Mouse (Mus musculus) MEL (cell line): ENCODE measurements around the gene Alg10b. TPM values are rescaled to one million over a fixed set of nuclear protein-coding genes. Genes with fewer than 3 reads are reported as not detected.

Experiments used
- DNase-seq: peaks from one replicate; pipeline ENCODE4 v3.0.0; 2011; ENCODE audit warnings: low read depth, low spot score
- H3K27ac ChIP-seq: 2 replicates; pipeline ENCODE4 v1.5.1; 2012; ENCODE audit warnings: low read depth, mild to moderate bottlenecking, control low read depth, low read length, moderate library complexity; ENCODE audit not compliant: control insufficient read depth
- H3K27me3 ChIP-seq, 2 experiments: fragments of 150-350 bp in 1 of 2; sonication (generic) in 1 of 2; 2 replicates each; pipeline ENCODE4 v1.6.1; 2012; ENCODE audit warnings: low read length in 2 of 2, mild to moderate bottlenecking in 2 of 2, improper control_type of control experiment in 1 of 2, moderate library complexity in 1 of 2; ENCODE audit not compliant: insufficient read depth in 2 of 2, control insufficient read depth in 1 of 2
- H3K36me3 ChIP-seq, 2 experiments: 2 replicates each; pipeline ENCODE4 v1.6.1; 2012 to 2014; ENCODE audit warnings: low read length in 2 of 2, improper control_type of control experiment in 1 of 2, inconsistent platforms in 1 of 2, mild to moderate bottlenecking in 1 of 2; ENCODE audit not compliant: insufficient read depth in 2 of 2, control insufficient read depth in 1 of 2
- H3K4me1 ChIP-seq, 2 experiments: fragments of 150-350 bp in 1 of 2; sonication (generic) in 1 of 2; 2 replicates each; pipeline ENCODE4 v1.6.1; 2012; ENCODE audit warnings: low read length in 2 of 2, improper control_type of control experiment in 1 of 2, mild to moderate bottlenecking in 1 of 2; ENCODE audit not compliant: insufficient read depth in 2 of 2, control insufficient read depth in 1 of 2
- H3K4me3 ChIP-seq, 2 experiments: fragments of 150-350 bp in 1 of 2; sonication (generic) in 1 of 2; 2 replicates each; pipeline ENCODE4 v1.5.1; 2012; ENCODE audit warnings: low read depth in 2 of 2, low read length in 2 of 2, mild to moderate bottlenecking in 2 of 2, moderate library complexity in 2 of 2, control low read depth in 1 of 2, improper control_type of control experiment in 1 of 2; ENCODE audit not compliant: control insufficient read depth in 1 of 2, insufficient read depth in 1 of 2
- H3K79me2 ChIP-seq: 2 replicates; pipeline ENCODE4 v1.6.1; 2012; ENCODE audit warnings: mild to moderate bottlenecking, low read length, moderate library complexity; ENCODE audit not compliant: control insufficient read depth, poor library complexity, insufficient read depth
- H3K9ac ChIP-seq: 2 replicates; pipeline ENCODE4 v1.6.1; 2012; ENCODE audit warnings: low read depth, mild to moderate bottlenecking, control low read depth, low read length, moderate library complexity; ENCODE audit not compliant: control insufficient read depth, poor library complexity, severe bottlenecking
- H3K9me3 ChIP-seq: fragments of 150-350 bp; sonication (generic); replicated peaks from 2 replicates; pipeline ENCODE4 v1.6.1; 2012; ENCODE audit warnings: mild to moderate bottlenecking, low read length, improper control_type of control experiment, moderate library complexity; ENCODE audit not compliant: insufficient read depth
- CHD1 ChIP-seq: IDR thresholded peaks from 2 replicates; pipeline ENCODE4 v1.6.1; 2012; ENCODE audit warnings: low read depth, mild to moderate bottlenecking, inconsistent platforms, low read length, improper control_type of control experiment
- CTCF ChIP-seq, 3 experiments: IDR thresholded peaks in 2 of 3; conservative IDR thresholded peaks in 1 of 3; 2 replicates each; pipeline ENCODE4 v1.5.1; 2011 to 2012; ENCODE audit warnings: low read length in 3 of 3, low read depth in 2 of 3, mild to moderate bottlenecking in 2 of 3, improper control_type of control experiment in 1 of 3, inconsistent platforms in 1 of 3, mixed read lengths in 1 of 3, moderate library complexity in 1 of 3; ENCODE audit not compliant: control insufficient read depth in 1 of 3, insufficient read depth in 1 of 3, poor library complexity in 1 of 3, severe bottlenecking in 1 of 3
- E2F4 ChIP-seq: IDR thresholded peaks from 2 replicates; pipeline ENCODE4 v1.6.1; 2011; ENCODE audit warnings: low read depth, low read length, improper control_type of control experiment, borderline replicate concordance
- ELF1 ChIP-seq: IDR thresholded peaks from 2 replicates; pipeline ENCODE4 v1.6.1; 2014; ENCODE audit warnings: low read depth, mild to moderate bottlenecking, inconsistent platforms, low read length, improper control_type of control experiment, moderate library complexity
- GATA1 ChIP-seq: IDR thresholded peaks from 2 replicates; pipeline ENCODE4 v1.6.1; 2011; ENCODE audit warnings: low read depth, low read length, improper control_type of control experiment
- HCFC1 ChIP-seq: IDR thresholded peaks from 2 replicates; pipeline ENCODE4 v1.6.1; 2012; ENCODE audit warnings: low read depth, mild to moderate bottlenecking, inconsistent platforms, low read length, improper control_type of control experiment, moderate library complexity
- JUND ChIP-seq: IDR thresholded peaks from 2 replicates; pipeline ENCODE4 v1.6.1; 2011; ENCODE audit warnings: low read depth, mild to moderate bottlenecking, improper control_type of control experiment, low read length
- KAT2A ChIP-seq: conservative IDR thresholded peaks from 2 replicates; pipeline ENCODE4 v1.6.1; 2012; ENCODE audit warnings: low read depth, low read length, improper control_type of control experiment, inconsistent platforms
- MAFK ChIP-seq: IDR thresholded peaks from 2 replicates; pipeline ENCODE4 v1.6.1; 2011; ENCODE audit warnings: low read depth, mild to moderate bottlenecking, low read length, improper control_type of control experiment, borderline replicate concordance
- MAZ ChIP-seq: IDR thresholded peaks from 2 replicates; pipeline ENCODE4 v1.6.1; 2012; ENCODE audit warnings: low read depth, mild to moderate bottlenecking, inconsistent platforms, low read length, improper control_type of control experiment
- MYB ChIP-seq: IDR thresholded peaks from 2 replicates; pipeline ENCODE4 v1.6.1; 2011; ENCODE audit warnings: mild to moderate bottlenecking, low read depth, low read length, improper control_type of control experiment
- NELFE ChIP-seq: IDR thresholded peaks from 2 replicates; pipeline ENCODE4 v1.6.1; 2011; ENCODE audit warnings: low read depth, low read length, improper control_type of control experiment
- NRF1 ChIP-seq: IDR thresholded peaks from 2 replicates; pipeline ENCODE4 v1.6.1; 2014; ENCODE audit warnings: low read depth, mild to moderate bottlenecking, inconsistent platforms, low read length, improper control_type of control experiment, moderate library complexity; ENCODE audit not compliant: poor library complexity, insufficient read depth, severe bottlenecking
- POLR2AphosphoS2 ChIP-seq: IDR thresholded peaks from 2 replicates; pipeline ENCODE4 v1.6.1; 2011; ENCODE audit warnings: low read length, improper control_type of control experiment
- POLR2AphosphoS5 ChIP-seq: IDR thresholded peaks from 2 replicates; pipeline ENCODE4 v1.6.1; 2012; ENCODE audit warnings: low read depth, borderline replicate concordance, mild to moderate bottlenecking, inconsistent platforms, low read length, moderate library complexity, mixed read lengths
- RAD21 ChIP-seq: IDR thresholded peaks from 2 replicates; pipeline ENCODE4 v1.6.1; 2011; ENCODE audit warnings: mild to moderate bottlenecking, low read depth, low read length, improper control_type of control experiment
- SMC3 ChIP-seq: IDR thresholded peaks from 2 replicates; pipeline ENCODE4 v1.6.1; 2011; ENCODE audit warnings: low read depth, low read length, improper control_type of control experiment
- USF1 ChIP-seq: IDR thresholded peaks from 2 replicates; pipeline ENCODE4 v1.6.1; 2014; ENCODE audit warnings: low read depth, mild to moderate bottlenecking, inconsistent platforms, low read length, improper control_type of control experiment, moderate library complexity
- ZC3H11A ChIP-seq: IDR thresholded peaks from 2 replicates; pipeline ENCODE4 v1.6.1; 2012; ENCODE audit warnings: low read depth, mild to moderate bottlenecking, inconsistent platforms, low read length, improper control_type of control experiment
- ZKSCAN1 ChIP-seq: IDR thresholded peaks from 2 replicates; pipeline ENCODE4 v1.6.1; 2012; ENCODE audit warnings: low read depth, mild to moderate bottlenecking, inconsistent platforms, low read length, improper control_type of control experiment, moderate library complexity
- ZMIZ1 ChIP-seq: IDR thresholded peaks from 2 replicates; pipeline ENCODE4 v1.6.1; 2012; ENCODE audit warnings: low read depth, mild to moderate bottlenecking, inconsistent platforms, low read length, improper control_type of control experiment, moderate library complexity
- ZNF384 ChIP-seq: IDR thresholded peaks from 2 replicates; pipeline ENCODE4 v1.6.1; 2012; ENCODE audit warnings: low read depth, mild to moderate bottlenecking, inconsistent platforms, low read length, improper control_type of control experiment
- polyA plus RNA-seq, 2 experiments: library from polyadenylated mRNA; stranded (reverse) in 1 of 2; unstranded in 1 of 2; fragments of >175 nt in 1 of 2; fragments of >200 nt in 1 of 2; gene quantifications; 2 replicates each; pipeline versions ENCODE4 v1.2.1 to v1.2.4; 2012; ENCODE audit warnings: low replicate concordance in 2 of 2, low read depth in 1 of 2; ENCODE audit not compliant: insufficient read length in 2 of 2, insufficient read depth in 1 of 2, missing spikeins in 1 of 2
- total RNA-seq: library from RNA; depleted of rRNA; stranded (reverse); fragments of 300-350 nt; gene quantifications from 2 replicates; pipeline ENCODE4 v1.2.3, GENCODE M21; 2012

The Alg10b gene
- total and polyA plus RNA-seq, 3 experiments: 19.6 to 52.2 (median 25.6) TPM

DNA sequence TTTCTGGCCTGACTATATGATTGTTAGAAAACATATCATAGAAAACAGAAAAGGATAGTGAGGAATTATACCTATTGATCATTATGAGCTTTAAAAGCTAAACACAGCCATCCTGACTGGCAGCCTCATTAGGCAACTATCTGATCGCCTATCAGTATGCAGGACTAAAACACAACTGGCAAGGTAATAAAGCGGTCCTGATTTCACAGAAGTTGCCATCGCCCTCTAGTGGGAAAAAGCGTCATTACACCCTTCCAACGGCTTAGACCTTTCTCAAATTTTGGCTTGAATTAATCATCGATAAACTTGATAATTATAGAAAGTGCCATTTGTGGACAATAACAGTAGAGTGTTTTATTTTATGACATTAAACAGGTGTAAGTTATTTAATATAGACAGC, 9.2 kb upstream of the Alg10b start:
- no peaks in the 10 kb centered on the region for H3K27me3 ChIP-seq
- no peaks in the 10 kb centered on the region; a peak in 1 of 4 replicates for H3K36me3 ChIP-seq
- H3K9me3 ChIP-seq: no peaks in the 10 kb centered on the region
- DNase-seq: peak; percentile 66
- H3K4me1 ChIP-seq: no peaks in the 10 kb centered on the region
- H3K79me2 ChIP-seq: no peaks in the 10 kb centered on the region
- TF ChIP-seq POLR2AphosphoS2 (no peak), ZC3H11A (peak; percentile 41; the same call in 1 of the 2 replicates), RAD21 (peak; percentile 69), GATA1 (peak; percentile 43; the same call in 1 of the 2 replicates), CTCF (IDR thresholded peaks at IDR 0.05 in 2 of 3, conservative IDR thresholded peaks at IDR 0.05 in 1 of 3; ENCODE audit: control insufficient read depth in 1 of 3, insufficient read depth in 1 of 3, low read depth in 2 of 3, low read length in 3 of 3, poor library complexity in 1 of 3, severe bottlenecking in 1 of 3) (peak; percentile 60 to 80 (median 76)), SMC3 (peak; percentile 79)
- H3K9ac ChIP-seq: no peak overlapping the region
- no peak overlapping the region for H3K27ac ChIP-seq
- no peak overlapping the region for H3K4me3 ChIP-seq

DNA sequence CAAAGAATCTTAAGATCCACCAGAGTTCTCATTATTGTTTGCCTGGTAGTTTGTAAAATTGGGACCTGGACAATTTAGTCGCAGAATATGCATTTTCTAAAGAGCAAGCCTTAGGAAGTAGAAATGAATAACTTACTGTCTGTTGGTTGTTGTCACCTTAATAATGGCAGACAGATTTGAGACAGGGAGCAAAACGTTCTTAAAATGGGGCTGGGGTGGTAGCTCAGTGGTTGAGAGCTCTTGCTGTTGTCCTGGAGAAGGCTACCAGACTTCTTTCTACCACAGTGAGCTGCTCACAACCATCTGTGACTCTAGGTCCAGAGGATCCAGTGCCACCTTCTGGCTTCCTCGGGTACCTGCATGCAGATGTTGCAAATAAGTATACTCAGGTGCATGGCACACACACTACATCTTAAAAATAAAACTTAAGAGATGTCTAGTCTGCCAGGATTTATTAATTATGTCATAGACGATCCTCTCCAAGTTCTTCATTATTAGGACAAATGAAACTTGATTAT, 1.0 kb downstream of the Alg10b start:
- Histone ChIP-seq H3K9ac (peak overlapping the region; percentile 75), H3K4me1 (peaks cover 0 to 8% of the 10 kb centered on the region in 2 experiments; a peak in 1 of 4 replicates), H3K9me3 (no peaks in the 10 kb centered on the region), H3K27me3 (no peaks in the 10 kb centered on the region), H3K4me3 (peak overlapping the region; percentile 83 to 96), H3K36me3 (peaks cover 8 to 13% of the 10 kb centered on the region in 2 experiments; a peak in 3 of 4 replicates), H3K27ac (no peak overlapping the region), H3K79me2 (peaks cover 17% of the 10 kb centered on the region)
- DNase-seq: peak; percentile 85
- TF ChIP-seq MAZ (no peak), POLR2AphosphoS5 (no peak), MYB (no peak), RAD21 (peak; percentile 4), ZNF384 (no peak), ZMIZ1 (no peak), POLR2AphosphoS2 (no peak), CTCF (IDR thresholded peaks at IDR 0.05 in 2 of 3, conservative IDR thresholded peaks at IDR 0.05 in 1 of 3; ENCODE audit: control insufficient read depth in 1 of 3, insufficient read depth in 1 of 3, low read depth in 2 of 3, low read length in 3 of 3, poor library complexity in 1 of 3, severe bottlenecking in 1 of 3) (peak; percentile 50 to 67 (median 56)), ZC3H11A (no peak), NELFE (no peak), MAFK (no peak), CHD1 (no peak), SMC3 (peak; percentile 40)
- TF ChIP-seq, all 39 proteins: peak for 3

DNA sequence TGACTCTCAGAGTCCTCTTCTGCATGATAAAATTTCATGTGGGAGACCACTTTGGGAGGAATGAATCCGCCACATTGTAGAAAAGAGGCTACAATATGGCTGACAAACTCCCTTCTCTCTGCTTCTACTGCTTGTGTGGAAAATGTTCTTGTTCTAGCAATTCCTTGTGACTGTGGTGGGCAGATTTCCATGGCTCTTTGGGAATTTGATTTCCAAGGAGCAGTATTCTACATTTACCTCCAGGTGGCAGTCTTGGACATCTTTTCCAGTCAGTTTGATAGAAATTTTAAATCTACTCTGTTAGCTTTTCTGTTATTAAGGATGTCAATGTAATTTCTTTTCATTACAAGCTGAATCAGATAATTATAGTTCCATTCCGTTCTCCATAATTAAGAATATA, 13.5 kb downstream of the Alg10b start:
- no peaks in the 10 kb centered on the region for H3K4me1 ChIP-seq
- no peak overlapping the region for H3K27ac ChIP-seq
- DNase-seq: peak; percentile 45
- TF ChIP-seq USF1 (no peak), ZC3H11A (peak; percentile 38), GATA1 (no peak), MYB (no peak), E2F4 (no peak), ELF1 (no peak), KAT2A (no peak), HCFC1 (no peak), MAZ (no peak), MAFK (no peak), SMC3 (peak; percentile 56), RAD21 (peak; percentile 71), NRF1 (no peak), ZKSCAN1 (no peak), CTCF (IDR thresholded peaks at IDR 0.05 in 2 of 3, conservative IDR thresholded peaks at IDR 0.05 in 1 of 3; ENCODE audit: control insufficient read depth in 1 of 3, insufficient read depth in 1 of 3, low read depth in 2 of 3, low read length in 3 of 3, poor library complexity in 1 of 3, severe bottlenecking in 1 of 3) (peak; percentile 23 to 65 (median 45); a peak in 4 of 6 replicates), NELFE (no peak), JUND (no peak), POLR2AphosphoS5 (no peak)

More for the DNA sequence above, 13.5 kb downstream of the Alg10b start:
- Histone ChIP-seq H3K27me3 (no peaks in the 10 kb centered on the region), H3K9me3 (no peaks in the 10 kb centered on the region), H3K79me2 (no peaks in the 10 kb centered on the region), H3K4me3 (no peak overlapping the region), H3K9ac (no peak overlapping the region), H3K36me3 (no peaks in the 10 kb centered on the region; a peak in 1 of 4 replicates)
